Mouse (Mus musculus) E14TG2a.4 (cell line): ENCODE measurements around the gene Ctdsp1.
A peak's percentile ranks its signal among the peaks of the same experiment; 100 is the strongest.

Experiments
- CTCF ChIP-seq: conservative IDR thresholded peaks from 2 replicates; pipeline ENCODE4 v1.5.1; 2014; ENCODE audit warnings: low read length
- NANOG ChIP-seq: IDR thresholded peaks from 2 replicates; pipeline ENCODE4 v1.6.1; 2014; ENCODE audit warnings: borderline replicate concordance, low read length, mixed read lengths
- POU5F1 ChIP-seq: IDR thresholded peaks from 2 replicates; pipeline ENCODE4 v1.6.1; 2014; ENCODE audit warnings: low read length, borderline replicate concordance

DNA sequence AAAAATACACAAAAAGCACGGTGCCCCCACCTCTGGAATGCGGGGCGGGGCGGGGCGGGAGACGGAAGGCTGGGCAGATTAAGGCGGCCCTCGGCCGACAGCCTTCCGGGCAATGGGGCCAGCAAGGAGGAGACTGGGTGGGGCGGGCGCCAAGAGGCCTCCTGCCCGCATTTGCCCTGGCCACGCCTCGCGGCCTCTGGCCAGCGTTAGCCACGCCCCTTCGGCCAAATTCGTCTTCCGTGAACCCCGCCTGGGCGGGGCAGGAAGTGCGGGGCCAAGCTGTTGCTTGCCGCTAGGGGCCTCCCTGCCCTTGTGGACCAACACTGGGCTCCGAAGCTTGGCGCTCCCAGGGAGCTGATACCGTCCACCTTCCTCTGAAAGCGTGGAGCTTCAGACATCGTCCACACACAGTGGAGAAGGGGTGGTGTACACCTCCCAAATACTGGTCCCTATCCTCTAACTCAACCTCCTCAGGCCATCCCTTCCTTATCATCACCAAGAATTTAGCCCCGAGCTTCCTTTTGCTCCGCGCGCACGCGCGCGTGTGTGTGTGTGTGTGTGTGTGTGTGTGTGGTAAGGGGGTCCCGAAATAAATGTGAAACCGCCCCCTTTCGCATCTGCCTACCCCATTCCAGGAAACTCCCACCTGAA is 6.1 kb downstream of the Ctdsp1 start:
- TF ChIP-seq CTCF: peak; percentile 19
- TF ChIP-seq NANOG: no peak
- TF ChIP-seq POU5F1: no peak
